Mouse (Mus musculus) adrenal gland, postnatal 14 days (tissue): ENCODE results near the gene Psme2. TPM values are rescaled to one million over a fixed set of nuclear protein-coding genes. Genes with fewer than 3 reads are reported as not detected.
A peak's percentile ranks its signal among the peaks of the same experiment; 100 is the strongest.

Experiments used
- DNase-seq: peaks from one replicate; pipeline ENCODE4 v3.0.0; 2021; ENCODE audit warnings: mixed read lengths
- total RNA-seq: library from RNA; stranded (reverse); gene quantifications from 2 replicates; pipeline ENCODE4 v1.2.3, GENCODE M21; 2021

The Psme2 gene
- total RNA-seq, 1 experiment from 2014 or later = 349 TPM

GRCm38 (mm10) chr14:55596036-55596690, 5.2 kb upstream of the Psme2 start:
- DNase-seq = no peak

- DNase-seq = no peak
Measured at GRCm38 (mm10) chr14:55592226-55592625, 1.3 kb upstream of the Psme2 start.

GRCm38 (mm10) chr14:55591331-55591891, 498 bp upstream of the Psme2 start, which contains the start of gene Rnf31:
TSS of gene Rnf31 (plus strand) at chr14:55591708.
- peak; percentile 97 for DNase-seq

- no peak for DNase-seq
Measured at GRCm38 (mm10) chr14:55589771-55590448, 1.0 kb downstream of the Psme2 start.

- no peak for DNase-seq
Measured at GRCm38 (mm10) chr14:55589271-55589670, 1.6 kb downstream of the Psme2 start.

GRCm38 (mm10) chr14:55586149-55586548, 4.8 kb downstream of the Psme2 start:
- no peak for DNase-seq

- no peak for DNase-seq
Measured at GRCm38 (mm10) chr14:55585566-55585960, 5.3 kb downstream of the Psme2 start.

GRCm38 (mm10) chr14:55584702-55585565, 6.0 kb downstream of the Psme2 start, which contains the start of gene Emc9:
TSS of gene Emc9 (minus strand) at chr14:55585302.
- peak; percentile 95 for DNase-seq

GRCm38 (mm10) chr14:55584303-55584701, 6.6 kb downstream of the Psme2 start:
- no peak for DNase-seq

GRCm38 (mm10) chr14:55581981-55582681, 8.8 kb downstream of the Psme2 start:
- peak; percentile 43 for DNase-seq

GRCm38 (mm10) chr14:55580731-55581130, 10.2 kb downstream of the Psme2 start:
- DNase-seq = no peak

- DNase-seq = no peak
Measured at GRCm38 (mm10) chr14:55579511-55580496, 11.1 kb downstream of the Psme2 start.

- DNase-seq = peak; percentile 87
Measured at GRCm38 (mm10) chr14:55578668-55579269, 12.1 kb downstream of the Psme2 start.

- DNase-seq = peak; percentile 92
Measured at GRCm38 (mm10) chr14:55577871-55578667, 12.8 kb downstream of the Psme2 start, which contains the start of gene Psme1. TSS of gene Psme1 (plus strand) at chr14:55578123.

GRCm38 (mm10) chr14:55576376-55576775, 14.5 kb downstream of the Psme2 start:
- no peak for DNase-seq

GRCm38 (mm10) chr14:55575711-55576110, 15.2 kb downstream of the Psme2 start:
- DNase-seq = no peak

- peak; percentile 50 for DNase-seq
Measured at GRCm38 (mm10) chr14:55575302-55575701, 15.6 kb downstream of the Psme2 start, which contains the start of gene Fitm1. TSS of gene Fitm1 (plus strand) at chr14:55575617.

- DNase-seq = no peak
Measured at GRCm38 (mm10) chr14:55571760-55572159, 19.2 kb downstream of the Psme2 start.

- no peak for DNase-seq
Measured at GRCm38 (mm10) chr14:55570588-55570987, 20.3 kb downstream of the Psme2 start.
